Mouse (Mus musculus) kidney, postnatal 10 days (tissue): Measurements from ENCODE around the gene Krt42.
A peak's percentile ranks its signal among the peaks of the same experiment; 100 is the strongest.
"Not testable (repeated sequence)": the region's sequence is repeated elsewhere in the genome, so short reads cannot be mapped to it uniquely, and the experiment has no call there.

Experiments used
- DNase-seq: peaks from one replicate; pipeline ENCODE4 v3.0.0; 2021; ENCODE audit warnings: mixed read lengths

Gene Krt42

DNA sequence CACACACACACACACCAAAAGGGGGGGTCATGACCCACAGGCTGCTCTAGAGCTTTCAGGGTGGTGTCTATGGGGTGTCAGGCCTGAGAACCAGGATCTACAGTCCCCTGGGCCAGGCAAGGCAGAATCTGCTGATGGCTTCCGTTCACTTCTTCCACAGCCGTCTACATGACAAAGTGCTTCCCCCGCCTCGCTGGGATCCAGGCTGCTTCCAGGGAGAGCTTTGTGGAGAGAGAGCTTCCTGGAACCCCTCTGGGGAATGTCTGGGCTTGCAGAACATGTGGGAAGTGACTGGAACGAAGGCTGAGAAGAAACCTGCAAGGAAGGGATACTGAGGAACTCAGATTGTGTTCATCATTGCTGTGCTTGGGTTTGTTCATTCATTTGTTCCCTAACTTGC, 9.1 kb upstream of the Krt42 start:
- DNase-seq = peak; percentile 36

DNA sequence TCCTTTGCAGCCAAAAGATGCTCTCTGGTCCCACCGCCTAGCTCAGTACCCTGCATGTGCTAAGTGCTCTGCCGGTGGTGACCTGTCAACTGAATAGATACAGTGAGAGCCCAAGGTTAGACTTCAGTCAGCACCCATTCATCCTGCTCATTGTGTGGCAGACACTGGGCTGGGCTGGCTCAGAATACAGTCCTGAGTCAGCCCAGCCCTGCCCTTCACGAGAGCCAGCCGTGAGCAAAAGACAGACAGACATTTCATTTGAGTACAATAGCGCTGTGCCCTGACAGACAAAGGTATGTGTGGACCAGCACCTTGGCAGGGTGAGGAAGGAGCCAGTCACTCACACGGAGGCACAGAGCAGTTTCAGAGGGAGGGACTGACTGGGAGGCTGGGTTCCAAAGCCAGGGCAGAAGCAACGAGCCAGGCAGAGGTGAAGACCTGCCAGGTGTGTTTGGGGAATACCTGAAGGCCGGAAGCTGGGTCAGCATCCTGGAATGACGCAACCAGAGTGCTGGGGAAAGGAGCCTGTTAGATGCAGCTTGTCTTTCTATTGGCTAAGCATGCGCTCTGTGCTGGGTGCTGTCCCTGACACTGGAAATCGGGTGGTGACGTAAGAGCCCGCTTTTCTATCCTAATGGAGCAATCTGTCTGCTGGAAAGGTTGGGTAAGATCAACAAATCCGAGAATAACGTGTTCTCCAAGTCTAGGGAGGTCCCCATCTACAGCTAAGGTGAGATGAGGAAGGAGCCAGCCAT, 8.2 kb upstream of the Krt42 start:
- DNase-seq = no peak

DNA sequence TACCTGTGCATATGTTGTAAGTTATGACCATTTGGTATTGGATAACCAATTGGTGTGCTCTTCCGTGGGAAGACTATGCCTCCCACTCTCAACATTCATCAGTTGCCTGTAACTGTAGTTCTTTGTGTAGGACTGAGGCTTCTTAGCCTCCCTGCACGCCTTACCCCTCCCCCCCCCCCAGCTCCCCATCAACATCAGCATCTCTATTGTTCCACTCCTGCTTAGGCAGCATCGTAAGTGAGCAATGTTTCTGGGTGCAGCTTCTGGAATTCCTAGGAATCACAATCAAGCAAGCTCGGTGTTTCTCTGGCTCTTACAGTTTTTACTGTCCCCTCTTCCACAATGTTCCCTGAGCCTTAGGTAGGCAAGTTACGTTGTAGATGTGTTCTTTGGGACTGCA, 5.8 kb upstream of the Krt42 start:
- DNase-seq = no peak

DNA sequence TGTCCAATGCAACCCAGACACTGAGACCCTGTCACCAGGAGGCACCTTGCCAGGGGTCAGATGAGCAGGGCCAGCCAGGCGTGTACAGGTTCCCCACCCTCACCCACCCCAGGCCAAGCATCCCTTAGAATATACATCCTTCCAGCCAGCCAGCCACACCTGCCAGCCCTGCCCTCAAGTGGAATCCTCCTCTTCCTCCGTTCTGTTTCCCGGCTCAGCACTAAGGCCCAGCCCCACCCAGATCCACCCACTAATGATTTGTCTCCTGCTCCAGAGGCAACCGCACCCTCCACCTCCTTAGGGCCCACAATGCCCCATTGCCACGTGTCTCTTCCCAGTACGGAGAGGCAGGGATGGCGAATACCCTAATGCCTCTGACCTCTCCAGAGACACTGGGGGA, 5.0 kb upstream of the Krt42 start:
- no peak for DNase-seq

DNA sequence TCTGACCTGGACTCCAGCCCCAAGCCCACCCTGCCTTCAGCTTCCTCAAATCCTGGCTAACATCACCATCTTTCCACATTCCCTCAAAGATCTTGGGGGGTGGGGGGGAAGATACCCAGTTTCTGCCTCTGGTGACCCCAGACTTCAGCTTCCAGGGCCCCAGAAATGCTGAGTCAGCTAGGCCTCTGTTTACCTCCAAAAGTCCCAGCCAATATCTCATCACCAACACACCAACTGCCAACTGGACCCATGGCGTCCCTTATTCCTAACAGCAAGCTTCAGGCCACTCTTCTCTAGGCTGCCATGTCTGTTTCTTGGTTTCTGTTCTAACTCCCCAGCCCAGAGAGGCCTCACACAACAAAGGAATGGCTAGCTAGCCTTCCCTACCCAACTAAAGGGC, 2.2 kb upstream of the Krt42 start:
- no peak for DNase-seq

DNA sequence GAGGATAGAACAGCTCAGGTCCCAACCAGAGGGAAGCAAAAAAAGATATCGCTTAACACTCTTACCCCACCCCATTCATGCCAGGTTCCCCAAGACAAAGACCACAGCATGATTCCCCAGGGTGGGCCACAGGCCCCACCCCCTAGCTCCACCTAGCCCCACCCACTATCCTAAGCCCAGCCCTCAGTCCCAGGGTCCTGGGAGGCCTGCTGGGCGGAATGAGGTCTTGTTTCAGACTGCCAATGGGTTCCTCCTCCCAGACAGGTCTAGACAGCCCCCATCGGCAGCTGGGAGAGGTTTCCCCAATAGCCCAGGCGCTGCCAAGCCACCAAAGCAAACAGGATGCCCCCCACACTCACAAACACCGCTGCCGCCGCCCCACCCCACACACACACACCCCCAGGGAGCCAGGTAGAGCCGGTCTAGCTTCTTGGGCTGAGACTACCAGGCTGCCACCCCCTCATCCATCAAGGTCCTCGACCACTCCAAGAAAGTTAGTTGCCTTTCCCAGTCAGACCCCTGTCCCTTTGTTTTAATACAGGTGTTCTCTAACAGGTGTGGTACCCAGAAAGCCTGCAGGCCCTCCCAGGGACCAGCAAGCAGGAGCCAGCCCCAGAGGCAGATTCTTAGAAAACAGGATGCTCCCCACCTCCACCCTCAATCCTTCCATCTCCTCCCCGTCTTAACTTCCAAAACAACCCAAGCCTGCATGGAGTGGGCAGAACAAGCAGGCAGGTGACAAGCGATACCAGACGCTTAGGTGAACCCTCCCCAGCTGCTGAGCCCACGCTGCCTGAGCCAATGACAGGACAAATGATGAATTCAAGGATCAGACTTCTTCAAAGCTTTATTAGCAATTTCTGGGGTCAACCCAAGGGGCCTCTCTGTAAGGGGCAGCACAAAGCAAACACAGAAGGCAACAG, 7.4 kb downstream of the Krt42 start:
- no peak for DNase-seq

DNA sequence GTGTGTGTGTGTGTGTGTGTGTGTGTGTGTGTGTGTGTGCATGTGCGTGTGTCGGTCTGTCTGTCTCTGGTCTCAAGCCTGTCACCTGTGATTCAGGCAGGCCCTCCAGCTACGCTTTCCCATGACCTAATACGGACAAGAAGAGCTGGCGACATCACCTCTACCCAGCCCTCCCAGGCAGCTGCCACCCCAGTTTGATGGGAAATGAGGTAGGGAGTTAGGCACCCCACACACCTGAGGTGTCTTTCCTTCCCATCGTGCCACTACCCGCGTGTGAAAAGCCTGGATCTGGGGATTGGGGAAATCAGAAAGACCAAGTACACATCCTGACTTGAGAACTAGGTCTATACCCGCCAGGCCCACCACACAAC, 8.5 kb downstream of the Krt42 start:
- DNase-seq = no peak

DNA sequence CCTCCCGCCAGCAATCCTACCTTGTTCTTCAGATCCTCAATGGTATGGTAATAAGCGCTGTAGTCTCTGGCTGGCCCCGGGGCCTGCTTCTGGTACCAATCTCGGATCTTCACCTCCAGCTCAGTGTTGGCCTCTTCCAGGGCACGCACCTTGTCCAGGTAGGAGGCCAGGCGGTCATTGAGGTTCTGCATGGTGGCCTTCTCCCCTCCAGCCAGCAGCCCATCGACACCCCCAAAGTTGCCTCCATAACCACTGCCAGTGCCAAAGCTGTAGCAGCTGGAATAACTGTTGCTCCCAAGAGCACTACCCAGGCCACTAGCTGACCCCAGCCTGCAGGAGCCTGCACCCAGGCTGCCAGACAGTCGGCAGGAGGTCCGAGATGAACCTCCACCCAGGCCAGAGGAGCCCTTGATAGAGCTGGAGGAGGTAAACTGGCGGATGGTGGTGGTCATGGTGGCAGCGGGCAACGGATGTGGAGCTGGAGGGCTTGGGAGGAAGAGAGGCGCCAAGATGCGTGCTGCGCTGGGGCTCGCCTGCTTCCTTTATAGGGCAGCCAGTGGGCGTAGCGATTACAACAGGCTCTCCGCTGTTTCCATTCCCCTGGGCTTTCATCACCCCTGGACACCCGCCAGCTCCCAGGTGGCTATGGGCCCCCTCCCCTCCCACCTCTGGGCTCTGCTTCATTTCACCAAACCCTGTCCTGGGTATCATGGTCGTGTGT, 9.0 kb downstream of the Krt42 start, which contains the start of gene Krt17:
Gene Krt17 (minus strand): TSS at position 516 of the 721 bp plus-strand sequence.
- no peak for DNase-seq

DNA sequence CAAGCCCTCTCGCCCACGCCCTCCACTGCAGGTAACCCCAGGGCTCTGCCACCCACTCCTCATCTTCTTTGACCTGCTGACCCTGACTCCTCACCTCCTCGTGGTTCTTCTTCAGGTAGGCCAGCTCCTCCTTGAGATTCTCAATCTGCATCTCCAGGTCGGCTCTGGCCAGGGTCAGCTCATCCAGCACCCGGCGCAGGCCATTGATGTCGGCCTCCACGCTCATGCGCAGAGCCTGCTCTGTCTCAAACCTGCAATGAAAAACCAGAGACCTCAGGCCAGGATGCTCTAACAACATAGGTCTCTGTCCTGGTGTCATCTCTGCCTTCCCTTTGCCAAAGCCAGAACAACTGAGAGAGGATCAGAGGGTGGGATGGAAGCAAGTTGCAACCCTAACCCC, 10.6 kb downstream of the Krt42 start:
- DNase-seq = no peak

DNA sequence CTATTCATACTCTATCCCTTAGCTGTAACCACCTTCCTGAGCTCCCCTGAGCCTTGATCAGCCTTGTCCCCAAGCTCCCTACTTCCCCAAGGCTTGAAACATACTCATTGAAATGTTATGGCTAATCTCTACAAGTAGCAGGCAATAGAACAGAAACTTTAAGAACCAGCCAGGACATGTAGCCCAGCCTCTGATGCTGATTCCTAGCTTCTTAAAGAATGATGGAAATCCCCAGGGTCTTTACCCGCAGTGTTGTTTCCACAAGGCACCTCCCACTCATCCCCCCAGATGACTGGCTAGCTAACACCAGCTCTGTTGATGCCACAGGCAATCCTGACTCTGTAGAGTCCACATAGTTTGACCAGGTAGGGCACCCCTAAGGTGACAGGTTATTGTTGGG, 11.7 kb downstream of the Krt42 start:
- no peak for DNase-seq

DNA sequence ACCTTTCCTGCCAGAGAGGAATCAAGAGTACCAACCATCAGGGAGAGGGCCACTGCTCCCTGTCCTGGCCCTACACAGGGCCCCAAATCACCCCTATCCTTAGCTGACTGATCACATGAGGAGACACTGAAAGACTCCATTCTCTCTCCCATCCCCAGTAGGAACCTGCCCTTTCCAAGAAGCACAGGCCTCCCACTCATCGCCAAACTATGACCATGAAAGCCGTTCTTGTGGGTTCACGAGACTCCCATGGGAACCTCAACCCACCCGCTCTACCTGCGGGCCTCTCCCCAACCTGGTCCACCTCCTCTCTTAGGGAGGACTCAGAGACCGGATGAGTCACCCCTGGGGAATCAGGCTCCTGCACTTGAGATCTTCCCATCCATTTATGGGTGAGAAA, 14.2 kb downstream of the Krt42 start:
- no peak for DNase-seq

DNA sequence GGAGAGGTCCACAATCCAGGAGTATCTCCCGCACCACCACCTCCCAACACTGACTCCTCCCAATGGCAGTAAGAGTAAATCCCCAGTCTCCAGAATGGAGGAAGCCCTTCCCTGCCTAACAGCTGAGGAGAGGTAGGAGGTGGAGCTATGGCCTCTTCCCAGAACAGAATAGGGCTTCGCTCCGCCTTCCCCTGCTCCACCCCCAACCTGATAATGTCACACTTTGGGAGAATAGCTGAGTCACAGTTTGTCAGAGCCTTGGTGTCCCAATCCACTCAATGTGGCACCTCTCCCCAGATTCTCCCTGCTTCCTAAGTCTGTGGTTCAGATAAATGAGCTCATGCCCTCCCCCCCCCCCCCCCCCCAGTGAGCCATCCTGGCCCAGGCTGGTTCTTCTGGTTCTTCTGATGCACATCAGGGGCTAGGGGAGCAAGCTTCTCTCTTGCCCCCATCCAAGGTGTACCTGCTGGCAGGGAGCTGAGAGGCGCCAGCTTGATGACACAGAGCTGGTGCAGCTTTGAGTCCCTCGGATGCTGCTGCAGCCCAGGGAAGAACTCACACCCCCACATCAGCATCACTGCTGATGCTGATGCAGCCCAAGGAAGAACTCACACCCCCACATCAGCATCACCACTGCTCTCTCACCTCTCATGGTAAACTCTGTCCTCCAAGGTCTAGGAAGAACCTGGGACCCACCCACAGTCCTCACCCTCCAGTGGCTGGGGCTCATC, 15.1 kb downstream of the Krt42 start:
- no peak for DNase-seq

DNA sequence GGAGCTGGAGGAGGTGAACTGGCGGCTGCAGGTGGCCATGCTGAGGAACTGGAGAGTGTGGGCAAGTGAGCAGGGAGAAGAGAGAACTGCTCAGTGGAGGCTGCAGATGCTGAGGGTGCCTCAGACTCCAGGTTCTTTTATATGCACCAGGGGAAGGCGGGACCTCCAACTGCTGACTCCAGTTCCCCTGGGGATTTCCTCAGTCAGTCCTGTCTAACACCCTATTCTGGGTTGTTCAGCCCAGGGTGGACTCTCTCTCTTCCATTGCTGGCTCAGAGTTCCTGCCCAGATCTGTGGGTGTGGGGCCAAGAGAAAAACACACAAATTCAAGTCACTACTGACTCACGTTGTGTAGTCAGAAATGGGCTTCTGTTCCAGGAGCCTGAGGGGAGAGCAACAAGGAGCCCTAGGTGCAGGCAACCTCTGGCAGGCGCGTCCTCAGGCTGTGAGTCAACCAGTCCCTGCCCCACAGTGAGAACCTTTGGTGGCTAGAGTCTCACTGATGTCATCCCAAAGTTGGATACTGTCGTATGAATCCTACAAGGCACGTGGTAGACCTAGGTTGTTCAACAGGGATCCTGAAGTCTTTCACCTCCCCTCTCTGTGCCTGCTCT, 20.7 kb downstream of the Krt42 start, which contains the start of gene Krt16:
Gene Krt16 (minus strand): TSS at position 51 of the 614 bp plus-strand sequence.
- no peak for DNase-seq

DNA sequence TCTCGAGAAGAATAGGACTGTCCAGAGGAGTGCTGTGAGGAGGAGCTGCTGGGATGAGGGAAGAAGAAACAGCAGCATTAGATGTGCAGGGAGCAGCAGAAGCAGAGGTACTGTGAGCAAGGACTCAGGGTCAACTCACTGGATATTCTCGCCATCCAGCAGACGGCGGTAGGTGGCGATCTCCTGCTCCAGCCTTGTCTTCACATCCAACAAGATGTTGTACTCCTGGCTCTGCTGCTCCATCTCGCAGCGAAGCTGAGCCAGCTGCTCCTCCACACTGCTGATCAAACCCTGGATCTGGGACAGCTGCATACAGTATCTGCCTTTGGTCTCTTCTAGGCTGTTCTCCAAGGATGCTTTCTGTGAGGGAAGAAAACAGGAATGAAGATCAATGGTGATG, 23.2 kb downstream of the Krt42 start:
- not testable (repeated sequence) for DNase-seq

DNA sequence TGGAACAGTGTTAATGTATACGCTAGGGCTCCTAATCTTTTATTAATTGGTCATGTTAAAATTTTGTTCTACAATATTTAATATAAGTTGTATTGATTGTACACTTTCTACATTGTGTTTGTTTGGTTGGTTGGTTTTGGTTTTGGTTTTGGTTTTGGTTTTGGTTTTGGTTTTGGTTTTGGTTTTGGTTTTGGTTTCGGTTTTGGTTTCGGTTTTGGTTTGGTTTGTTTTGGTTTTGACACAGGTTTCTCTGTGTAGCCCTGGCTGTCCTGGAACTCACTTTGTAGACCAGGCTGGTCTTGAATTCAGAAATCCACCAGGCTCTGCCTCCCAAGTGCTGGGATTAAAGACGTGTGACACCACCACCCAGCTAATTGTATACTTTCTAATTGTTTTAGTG, 29.4 kb downstream of the Krt42 start:
- DNase-seq = not testable (repeated sequence)

DNA sequence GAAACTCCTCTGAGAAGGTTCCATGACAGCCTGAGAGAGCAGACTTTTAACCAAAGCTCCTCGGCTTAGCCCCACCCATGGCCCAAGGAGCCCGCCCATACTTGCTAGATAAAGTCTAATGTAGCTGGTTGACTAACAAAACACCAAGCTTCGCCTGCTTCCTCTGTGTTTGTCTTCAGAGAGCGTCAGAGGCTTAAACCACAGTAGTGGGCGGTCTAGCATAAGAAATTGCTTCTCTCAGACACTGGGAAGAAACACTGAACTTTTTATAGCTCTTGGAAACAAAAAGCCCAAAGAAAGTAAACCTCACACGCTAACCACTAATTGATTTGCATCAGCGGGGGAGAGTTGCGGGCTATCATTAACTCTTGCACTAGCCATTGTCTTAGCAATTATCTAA, 47.9 kb downstream of the Krt42 start:
- no peak for DNase-seq

DNA sequence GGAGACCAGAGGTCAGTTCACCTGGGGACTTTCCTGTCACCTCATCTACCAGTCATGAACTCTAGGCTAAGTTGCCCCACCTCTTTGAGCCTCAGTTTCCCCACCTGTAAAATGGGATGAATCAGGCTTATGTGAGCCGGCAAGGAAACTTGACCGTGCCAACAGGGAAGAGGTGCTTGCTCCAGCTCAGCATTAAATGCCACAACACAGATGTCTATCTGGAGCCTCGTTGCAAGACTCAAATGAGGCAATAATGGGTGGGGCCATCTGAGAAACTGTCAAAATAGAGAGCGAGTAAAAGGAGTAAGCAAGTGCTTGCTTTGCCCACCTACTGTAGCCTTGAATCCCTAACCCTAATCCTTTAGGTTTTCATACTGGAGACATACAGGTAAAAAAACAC, 50.4 kb downstream of the Krt42 start:
- no peak for DNase-seq
